Mouse (Mus musculus): ENCODE results near the gene Pcsk4. TPM values are rescaled to one million over a fixed set of nuclear protein-coding genes. Genes with fewer than 3 reads are reported as not detected.
A peak's percentile ranks its signal among the peaks of the same experiment; 100 is the strongest.

Gene Pcsk4
- polyA plus RNA-seq, 1 experiment from 2014 or later, result 5.4 TPM

DNA sequence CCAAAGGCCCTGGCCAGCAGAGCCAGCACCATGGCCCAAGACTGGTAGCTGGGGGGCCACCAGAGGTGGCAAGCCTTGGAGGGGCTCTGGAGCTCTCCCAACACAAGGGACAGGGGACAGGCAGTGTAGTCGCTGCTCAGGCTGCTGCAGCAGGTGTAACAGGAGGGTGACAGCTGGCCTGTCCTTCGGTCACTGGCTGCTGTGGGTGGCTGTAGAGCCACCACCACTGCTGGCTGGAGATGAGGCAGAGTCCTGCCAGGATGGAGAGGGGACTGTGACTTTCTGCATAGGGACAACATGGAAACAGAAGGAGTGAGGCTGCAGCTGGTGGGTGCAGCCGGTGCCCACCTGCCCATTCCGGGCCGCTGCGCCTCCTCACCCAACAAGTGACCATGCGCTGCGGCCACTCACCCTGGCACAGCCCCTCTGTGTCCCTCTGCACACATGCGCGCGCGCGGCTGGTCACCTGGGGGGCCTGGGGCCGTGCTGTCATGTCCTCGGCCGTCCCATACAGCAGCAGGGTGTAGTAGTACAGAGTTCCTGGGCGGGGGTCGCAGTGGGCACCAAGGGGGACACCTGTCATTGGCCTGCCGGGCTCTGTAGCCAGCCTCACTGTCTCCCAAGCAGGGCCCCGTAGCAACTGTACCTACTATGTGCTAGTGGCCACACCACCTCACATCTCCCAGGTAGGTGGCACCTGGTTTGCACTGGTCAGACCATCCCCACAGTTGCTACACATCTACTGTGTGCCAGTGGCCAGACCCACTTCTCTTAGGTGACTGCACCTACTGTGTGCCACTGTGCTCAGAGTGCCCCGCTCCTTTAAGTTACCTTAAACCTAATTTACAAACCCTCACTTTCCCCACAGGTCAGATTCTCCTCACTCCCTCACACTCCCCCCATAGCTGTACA lies 7.4 kb downstream of the Pcsk4 start:
- H3K4me3 ChIP-seq (replicated peaks; ENCODE audit: low read depth, low read length), result no peak overlapping the region
- DNase-seq (ENCODE audit: low spot score), result no peak
- H3K9me3 ChIP-seq (replicated peaks; ENCODE audit: low read length), result no peaks in the 10 kb centered on the region
- H3K4me2 ChIP-seq (ENCODE audit: low read length), result 0 out of 2 replicates have a peak overlapping the region, but pooled peaks have one; percentile 95
- WGBS, result 90% methylated on average over 18 of the region's 21 CpGs
- H3K27ac ChIP-seq, result no peak overlapping the region
- H3K27me3 ChIP-seq (ENCODE audit: insufficient read depth, low read length), result 0 out of 2 replicates have a peak, but pooled peaks cover 1% of the 10 kb centered on the region
- TF ChIP-seq CTCF (IDR thresholded peaks at IDR 0.05; ENCODE audit: low read depth), result no peak
- no peak overlapping the region for H3K9ac ChIP-seq (ENCODE audit: low read depth, low read length)
- peaks cover 3% of the 10 kb centered on the region; the same call in 1 of the 2 replicates for H3K36me3 ChIP-seq (ENCODE audit: insufficient read depth, low read length)
- H3K4me1 ChIP-seq (replicated peaks; ENCODE audit: insufficient read depth, low read length), result peaks cover 20% of the 10 kb centered on the region
- ATAC-seq (replicated peaks; ENCODE audit: low FRiP score, low read depth), result no peak

DNA sequence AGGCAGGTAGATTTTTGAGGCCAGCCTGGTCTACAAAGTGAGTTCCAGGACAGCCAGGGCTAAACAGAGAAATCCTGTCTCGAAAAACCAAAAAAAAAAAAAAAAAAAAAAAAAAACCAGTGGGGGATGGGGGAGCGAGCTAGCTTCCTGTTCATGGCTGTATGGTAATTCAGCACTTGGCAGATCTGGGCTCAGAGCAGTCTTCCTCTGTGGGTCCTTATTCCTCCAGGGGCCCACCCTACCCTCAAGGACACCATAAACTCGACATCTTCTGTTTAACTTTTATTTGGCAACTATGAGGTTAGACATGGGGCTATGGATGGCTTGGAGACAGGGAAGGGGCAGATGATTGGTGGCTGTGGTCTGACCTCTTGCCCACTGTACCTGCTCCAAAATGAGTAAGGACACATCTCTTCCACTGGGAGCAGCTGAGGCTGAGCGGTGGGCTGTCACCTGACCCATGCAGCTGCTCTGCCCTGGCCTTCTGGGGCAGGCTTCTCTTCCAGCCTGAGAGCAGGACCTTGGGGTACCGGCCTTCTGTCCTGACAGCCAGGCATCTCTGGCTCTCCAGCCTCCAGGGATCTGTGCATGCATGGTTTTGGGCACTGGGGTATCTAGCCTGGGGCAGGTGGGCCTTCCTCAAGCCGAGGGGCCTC lies 8.2 kb downstream of the Pcsk4 start:
- no peak overlapping the region for H3K9ac ChIP-seq (ENCODE audit: low read depth, low read length)
- no peak for TF ChIP-seq CTCF (IDR thresholded peaks at IDR 0.05; ENCODE audit: low read depth)
- ATAC-seq (replicated peaks; ENCODE audit: low FRiP score, low read depth), result no peak
- H3K36me3 ChIP-seq (ENCODE audit: insufficient read depth, low read length), result peaks cover 3% of the 10 kb centered on the region; the same call in 1 of the 2 replicates
- H3K4me3 ChIP-seq (replicated peaks; ENCODE audit: low read depth, low read length), result no peak overlapping the region
- 70% methylated on average over 6 of the region's 6 CpGs for WGBS
- H3K27ac ChIP-seq, result no peak overlapping the region
- H3K4me1 ChIP-seq (replicated peaks; ENCODE audit: insufficient read depth, low read length), result peaks cover 20% of the 10 kb centered on the region
- no peaks in the 10 kb centered on the region for H3K9me3 ChIP-seq (replicated peaks; ENCODE audit: low read length)
- peaks cover 6% of the 10 kb centered on the region; the same call in 1 of the 2 replicates for H3K27me3 ChIP-seq (ENCODE audit: insufficient read depth, low read length)
- no peak for DNase-seq (ENCODE audit: low spot score)
- H3K4me2 ChIP-seq (ENCODE audit: low read length), result no peak overlapping the region

DNA sequence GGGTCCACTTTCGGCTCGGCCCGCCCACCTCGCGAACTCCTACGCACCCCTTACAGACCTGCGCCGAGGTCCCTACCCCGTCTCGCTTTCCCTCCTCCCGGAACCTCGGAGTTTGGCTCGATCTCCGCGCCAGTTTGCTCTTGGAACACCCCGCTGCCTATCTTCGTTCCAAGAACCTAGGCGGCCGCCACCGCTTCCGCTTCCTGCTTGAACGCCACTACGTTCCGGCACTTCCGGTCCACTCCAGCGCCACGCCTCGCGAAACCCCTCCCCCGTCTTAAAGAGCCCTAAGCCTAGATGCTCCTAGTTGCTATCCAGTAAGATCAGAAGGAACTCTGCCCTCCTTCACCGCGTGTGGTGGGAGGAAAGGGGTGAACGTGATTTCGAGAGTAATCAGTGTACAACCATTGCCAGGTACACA lies 8.9 kb downstream of the Pcsk4 start, which contains the start of gene 2310011J03Rik:
2310011J03Rik (minus strand) TSS at position 198 of the 421 bp plus-strand sequence.
- peaks cover 20% of the 10 kb centered on the region for H3K4me1 ChIP-seq (replicated peaks; ENCODE audit: insufficient read depth, low read length)
- WGBS, result under 1% methylated on average over 34 of the region's 34 CpGs

DNA sequence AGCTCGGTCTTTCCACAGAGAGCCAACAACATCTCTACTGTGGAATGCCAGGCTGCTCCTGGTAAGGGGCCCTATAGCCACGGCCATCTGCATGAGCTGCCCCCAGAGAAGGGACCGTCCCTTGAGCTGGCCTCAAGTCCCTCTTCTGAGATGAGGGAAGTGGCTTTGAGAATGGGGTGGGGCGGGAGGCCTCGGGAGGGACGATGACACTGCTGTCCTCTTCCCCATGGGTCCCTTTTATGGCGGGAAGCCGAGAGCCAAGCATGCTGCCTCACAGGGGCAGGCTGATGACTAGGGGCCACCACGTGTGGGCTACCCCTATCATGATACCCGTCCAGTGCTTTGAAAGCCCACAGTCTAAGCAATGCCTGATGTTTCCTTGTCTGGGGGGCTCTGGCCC lies 12.3 kb downstream of the Pcsk4 start:
- H3K4me2 ChIP-seq (ENCODE audit: low read length), result no peak overlapping the region
- H3K27me3 ChIP-seq (ENCODE audit: insufficient read depth, low read length), result peaks cover 26% of the 10 kb centered on the region; the same call in 1 of the 2 replicates
- DNase-seq (ENCODE audit: low spot score) (no peak), ATAC-seq (replicated peaks; ENCODE audit: low FRiP score, low read depth) (no peak)
- no peak for TF ChIP-seq CTCF (IDR thresholded peaks at IDR 0.05; ENCODE audit: low read depth)
- no peak overlapping the region for H3K4me3 ChIP-seq (replicated peaks; ENCODE audit: low read depth, low read length)
- peaks cover 3% of the 10 kb centered on the region; the same call in 1 of the 2 replicates for H3K36me3 ChIP-seq (ENCODE audit: insufficient read depth, low read length)
- H3K9me3 ChIP-seq (replicated peaks; ENCODE audit: low read length), result no peaks in the 10 kb centered on the region
- H3K9ac ChIP-seq (ENCODE audit: low read depth, low read length), result no peak overlapping the region
- 34% methylated on average over 9 of the region's 10 CpGs for WGBS
- H3K4me1 ChIP-seq (replicated peaks; ENCODE audit: insufficient read depth, low read length), result peaks cover 7% of the 10 kb centered on the region
- no peak overlapping the region for H3K27ac ChIP-seq

More for the DNA sequence above, 8.9 kb downstream of the Pcsk4 start, which contains the start of gene 2310011J03Rik:
- TF ChIP-seq CTCF (IDR thresholded peaks at IDR 0.05; ENCODE audit: low read depth), result no peak
- Histone ChIP-seq H3K4me3 (replicated peaks; ENCODE audit: low read depth, low read length) (peak within 1 kb of the TSS; percentile 73), H3K27ac (peak within 1 kb of the TSS; percentile 76), H3K36me3 (ENCODE audit: insufficient read depth, low read length) (peaks cover 3% of the 10 kb centered on the region; the same call in 1 of the 2 replicates), H3K4me2 (ENCODE audit: low read length) (peak within 1 kb of the TSS; percentile 68), H3K9ac (ENCODE audit: low read depth, low read length) (peak within 1 kb of the TSS; percentile 79), H3K9me3 (replicated peaks; ENCODE audit: low read length) (no peaks in the 10 kb centered on the region), H3K27me3 (ENCODE audit: insufficient read depth, low read length) (peaks cover 14% of the 10 kb centered on the region; the same call in 1 of the 2 replicates)
- DNase-seq (ENCODE audit: low spot score), result peak; percentile 98
- peak; percentile 23 for ATAC-seq (replicated peaks; ENCODE audit: low FRiP score, low read depth)

DNA sequence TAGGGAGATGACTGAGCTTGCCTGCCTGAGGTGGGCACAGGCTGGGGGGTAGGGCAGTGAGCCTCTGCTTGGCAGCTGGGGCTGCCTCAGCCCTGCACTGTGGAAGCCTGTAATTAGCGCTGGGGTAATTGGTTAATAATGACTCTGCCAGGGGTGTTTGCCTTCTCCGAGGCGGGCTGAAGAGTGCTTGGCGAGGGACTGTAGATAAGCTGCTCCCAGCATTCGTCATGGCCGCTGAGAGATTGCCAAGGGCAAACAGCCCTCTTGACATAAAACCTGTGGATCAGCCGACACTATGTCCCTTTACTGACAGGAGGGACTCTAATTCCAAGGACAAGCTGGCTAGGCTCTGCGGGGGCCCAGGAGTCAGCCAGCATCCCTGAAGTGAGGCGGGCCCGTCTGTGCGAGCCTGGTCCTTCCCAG lies 12.9 kb downstream of the Pcsk4 start:
- Histone ChIP-seq H3K9me3 (replicated peaks; ENCODE audit: low read length) (no peaks in the 10 kb centered on the region), H3K4me1 (replicated peaks; ENCODE audit: insufficient read depth, low read length) (peaks cover 7% of the 10 kb centered on the region), H3K9ac (ENCODE audit: low read depth, low read length) (no peak overlapping the region), H3K4me3 (replicated peaks; ENCODE audit: low read depth, low read length) (no peak overlapping the region), H3K36me3 (ENCODE audit: insufficient read depth, low read length) (peaks cover 3% of the 10 kb centered on the region; the same call in 1 of the 2 replicates), H3K27me3 (ENCODE audit: insufficient read depth, low read length) (peaks cover 29% of the 10 kb centered on the region; the same call in 1 of the 2 replicates), H3K27ac (no peak overlapping the region), H3K4me2 (ENCODE audit: low read length) (no peak overlapping the region)
- DNase-seq (ENCODE audit: low spot score), result no peak
- WGBS, result 21% methylated on average over 11 of the region's 11 CpGs
- ATAC-seq (replicated peaks; ENCODE audit: low FRiP score, low read depth), result no peak
- TF ChIP-seq CTCF (IDR thresholded peaks at IDR 0.05; ENCODE audit: low read depth), result no peak

DNA sequence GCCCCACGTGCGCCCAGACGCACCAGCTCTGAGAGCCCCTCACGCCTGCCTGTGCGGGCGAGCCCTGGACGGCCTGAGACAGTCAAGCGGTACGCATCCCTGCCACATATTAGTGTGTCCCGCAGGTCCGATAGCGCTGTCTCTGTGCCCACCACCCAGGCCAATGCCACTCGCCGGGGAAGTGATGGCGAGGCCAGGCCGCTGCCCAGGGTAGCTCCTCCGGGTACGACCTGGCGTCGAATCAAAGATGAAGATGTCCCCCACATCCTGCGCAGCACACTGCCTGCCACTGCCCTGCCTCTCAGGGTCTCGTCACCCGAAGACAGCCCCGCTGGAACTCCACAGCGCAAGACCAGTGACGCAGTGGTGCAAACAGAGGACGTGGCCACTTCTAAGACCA lies 14.0 kb downstream of the Pcsk4 start:
- DNase-seq (ENCODE audit: low spot score) (no peak), ATAC-seq (replicated peaks; ENCODE audit: low FRiP score, low read depth) (no peak)
- Histone ChIP-seq H3K36me3 (ENCODE audit: insufficient read depth, low read length) (peaks cover 3% of the 10 kb centered on the region; the same call in 1 of the 2 replicates), H3K4me1 (replicated peaks; ENCODE audit: insufficient read depth, low read length) (peaks cover 7% of the 10 kb centered on the region), H3K4me2 (ENCODE audit: low read length) (no peak overlapping the region), H3K27me3 (ENCODE audit: insufficient read depth, low read length) (peaks cover 30% of the 10 kb centered on the region; the same call in 1 of the 2 replicates), H3K9me3 (replicated peaks; ENCODE audit: low read length) (no peaks in the 10 kb centered on the region), H3K9ac (ENCODE audit: low read depth, low read length) (no peak overlapping the region), H3K27ac (no peak overlapping the region), H3K4me3 (replicated peaks; ENCODE audit: low read depth, low read length) (no peak overlapping the region)
- WGBS, result 43% methylated on average over 27 of the region's 27 CpGs
- TF ChIP-seq CTCF (IDR thresholded peaks at IDR 0.05; ENCODE audit: low read depth), result no peak
